Mouse (Mus musculus) kidney, postnatal 25 days (tissue): ENCODE results near the gene Ttc21a.
"Not testable (repeated sequence)": the region's sequence is repeated elsewhere in the genome, so short reads cannot be mapped to it uniquely, and the experiment has no call there.

Experiments
- DNase-seq, 2 experiments: peaks; one replicate each; pipeline ENCODE4 v3.0.0; 2021; ENCODE audit warnings: mixed read lengths in 2 of 2

Gene Ttc21a

GRCm38 (mm10) chr9:119999636-120000035 lies 62.2 kb downstream of the Ttc21a start:
- peak in 1 of 2 experiments; percentile 39 for DNase-seq

GRCm38 (mm10) chr9:120000761-120001160 lies 63.4 kb downstream of the Ttc21a start:
- DNase-seq = peak; percentile 51 to 82

- DNase-seq = peak; percentile 95 to 97
These were observed 64.7 kb downstream of the Ttc21a start for GRCm38 (mm10) chr9:120001945-120002725.

- DNase-seq = no peak
These were observed 65.5 kb downstream of the Ttc21a start for GRCm38 (mm10) chr9:120002893-120003292.

- DNase-seq = no peak
These were observed 68.5 kb downstream of the Ttc21a start for GRCm38 (mm10) chr9:120005936-120006335.

GRCm38 (mm10) chr9:120007833-120008232 lies 70.4 kb downstream of the Ttc21a start:
- no peak for DNase-seq

GRCm38 (mm10) chr9:120009226-120009841 lies 71.9 kb downstream of the Ttc21a start:
- no peak for DNase-seq

- DNase-seq = peak in 1 of 2 experiments; percentile 51
These were observed 72.5 kb downstream of the Ttc21a start for GRCm38 (mm10) chr9:120009871-120010270.

GRCm38 (mm10) chr9:120010781-120011511 lies 73.5 kb downstream of the Ttc21a start:
- DNase-seq = peak; percentile 99

GRCm38 (mm10) chr9:120011533-120011932 lies 74.1 kb downstream of the Ttc21a start:
- peak; percentile 78 to 86 for DNase-seq

- DNase-seq = not testable (repeated sequence)
These were observed 74.8 kb downstream of the Ttc21a start for GRCm38 (mm10) chr9:120012161-120012560.

- DNase-seq = no peak
These were observed 75.4 kb downstream of the Ttc21a start for GRCm38 (mm10) chr9:120012781-120013180.

GRCm38 (mm10) chr9:120013251-120013820 lies 75.9 kb downstream of the Ttc21a start:
- no peak for DNase-seq

- DNase-seq = no peak
These were observed 77.4 kb downstream of the Ttc21a start for GRCm38 (mm10) chr9:120014828-120015227.

GRCm38 (mm10) chr9:120016956-120017355 lies 79.5 kb downstream of the Ttc21a start:
- peak; percentile 30 to 82 for DNase-seq
